In the genomic region with DNA sequence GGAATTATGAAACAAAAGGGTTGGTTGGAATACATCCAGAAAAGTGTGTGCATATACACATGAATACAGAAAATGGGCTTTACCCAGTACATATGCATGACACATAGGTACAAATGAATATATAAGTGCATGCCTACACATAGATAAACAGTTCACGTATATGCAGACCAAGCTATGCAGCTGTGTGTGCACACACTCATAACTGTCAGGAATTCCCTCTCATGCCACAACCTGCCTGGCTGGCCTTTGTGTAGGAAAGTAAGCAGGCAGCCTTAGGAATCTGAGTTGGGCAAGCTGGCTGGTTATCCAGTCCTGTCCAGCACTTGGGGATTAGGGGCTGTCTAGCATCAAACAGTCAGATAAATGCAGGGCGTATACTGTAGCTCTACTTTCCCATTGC, we compare ENCODE assay signal across 22 mouse cellular contexts. TPM values are rescaled to one million over a fixed set of nuclear protein-coding genes. Genes with fewer than 3 reads are reported as not detected.
DNase-seq lines count a peak whose midpoint lies in the region; ATAC-seq and TF ChIP-seq lines count a peak whose summit lies in the region.
"Had no signal": no experiment of that assay in that cellular context is flagged by ENCODE, and none has a peak within 500 bp of the region (broad histone marks: within the 10 kb centered on the region; RNA-seq: fewer than 3 reads in every experiment).

No protein-coding gene starts in this region.

- no peak for TF ChIP-seq CTCF in heart, adult 2 months (IDR thresholded peaks at IDR 0.05)

- H3K4me2 ChIP-seq in heart, embryonic 16.5 days (ENCODE audit: low read depth, low read length) = no peak overlapping the region
- no peak overlapping the region for H3K4me2 ChIP-seq in limb, embryonic 12.5 days
- H3K4me2 ChIP-seq: embryonic facial prominence, embryonic 13.5 days; liver, embryonic 11.5 days had no signal

- ATAC-seq in heart, embryonic 16.5 days (replicated peaks; ENCODE audit: extremely low read depth, insufficient read depth, low FRiP score) = no peak
- ATAC-seq in limb, embryonic 12.5 days (ENCODE audit: insufficient number of reproducible peaks, insufficient read depth, low FRiP score, low TSS enrichment, low read depth) = no peak
- ATAC-seq: activated CD4-positive, CD25-positive, alpha-beta regulatory T cell, adult 4 months; forebrain, embryonic 14.5 days; hindbrain, postnatal 0 days; intestine, embryonic 16.5 days had no signal

- H3K4me1 ChIP-seq in heart, embryonic 10.5 days = peaks cover 14% of the 10 kb centered on the region
- H3K4me1 ChIP-seq in heart, embryonic 16.5 days (ENCODE audit: control insufficient read depth, insufficient read depth, low read length) = peaks cover 8% of the 10 kb centered on the region; the same call in 1 of the 2 replicates
- no peaks in the 10 kb centered on the region for H3K4me1 ChIP-seq in heart, adult 2 months (ENCODE audit: control insufficient read depth, insufficient read depth, low read length)
- peaks cover 16% of the 10 kb centered on the region for H3K4me1 ChIP-seq in limb, embryonic 12.5 days (replicated peaks)

- 64% methylated on average over 2 of the region's 2 CpGs for WGBS in heart, embryonic 10.5 days
- WGBS in heart, embryonic 16.5 days = 46% methylated on average over 2 of the region's 2 CpGs
- 97% methylated on average over 2 of the region's 2 CpGs for WGBS in heart, adult 2 months
- 65% methylated on average over 2 of the region's 2 CpGs for WGBS in limb, embryonic 12.5 days

- H3K9me3 ChIP-seq in heart, embryonic 10.5 days = no peaks in the 10 kb centered on the region
- no peaks in the 10 kb centered on the region for H3K9me3 ChIP-seq in heart, embryonic 16.5 days (replicated peaks; ENCODE audit: control insufficient read depth, low read length)
- no peaks in the 10 kb centered on the region for H3K9me3 ChIP-seq in limb, embryonic 12.5 days
- H3K9me3 ChIP-seq: embryonic facial prominence, embryonic 13.5 days; megakaryocyte, embryonic 14.5 days had no signal

- peak overlapping the region; percentile 43; the same call in 1 of the 2 replicates for H3K27ac ChIP-seq in heart, embryonic 10.5 days
- 0 out of 2 replicates have a peak overlapping the region, but pooled peaks have one; percentile 4 for H3K27ac ChIP-seq in heart, embryonic 16.5 days (ENCODE audit: low read length)
- no peak overlapping the region for H3K27ac ChIP-seq in heart, adult 2 months
- H3K27ac ChIP-seq in limb, embryonic 12.5 days = peak overlapping the region; percentile 70
- H3K27ac ChIP-seq: embryonic facial prominence, embryonic 13.5 days; gastrocnemius, adult 2 months; hindbrain, postnatal 0 days had no signal

- H3K79me2 ChIP-seq in heart, adult 2 months (replicated peaks; ENCODE audit: control insufficient read depth, insufficient read depth, low read length) = no peaks in the 10 kb centered on the region

- H3K36me3 ChIP-seq in heart, embryonic 10.5 days = peaks cover 32% of the 10 kb centered on the region
- no peaks in the 10 kb centered on the region for H3K36me3 ChIP-seq in heart, embryonic 16.5 days (ENCODE audit: control insufficient read depth, insufficient read depth)
- no peaks in the 10 kb centered on the region for H3K36me3 ChIP-seq in heart, adult 2 months (ENCODE audit: control insufficient read depth, insufficient read depth, low read length)
- H3K36me3 ChIP-seq in limb, embryonic 12.5 days = peaks cover 58% of the 10 kb centered on the region

- no peak for TF ChIP-seq EP300 in heart, adult 2 months (IDR thresholded peaks at IDR 0.05; ENCODE audit: insufficient read depth, low read depth, low read length)

- no peak overlapping the region for H3K4me3 ChIP-seq in heart, embryonic 10.5 days
- no peak overlapping the region for H3K4me3 ChIP-seq in heart, embryonic 16.5 days (ENCODE audit: low read length)
- H3K4me3 ChIP-seq in heart, adult 2 months = no peak overlapping the region
- H3K4me3 ChIP-seq in limb, embryonic 12.5 days (replicated peaks) = no peak overlapping the region
- H3K4me3 ChIP-seq: embryonic facial prominence, embryonic 13.5 days; gastrocnemius, adult 2 months; megakaryocyte, embryonic 14.5 days had no signal

- no peaks in the 10 kb centered on the region for H3K27me3 ChIP-seq in heart, embryonic 10.5 days (ENCODE audit: insufficient read depth, poor library complexity, severe bottlenecking)
- H3K27me3 ChIP-seq in heart, embryonic 16.5 days (ENCODE audit: control insufficient read depth, insufficient read depth, low read length) = no peaks in the 10 kb centered on the region
- no peaks in the 10 kb centered on the region for H3K27me3 ChIP-seq in heart, adult 2 months (ENCODE audit: control insufficient read depth, insufficient read depth, low read length)
- no peaks in the 10 kb centered on the region for H3K27me3 ChIP-seq in limb, embryonic 12.5 days
- H3K27me3 ChIP-seq: embryonic facial prominence, embryonic 13.5 days had no signal

- TF ChIP-seq POLR2A in heart, adult 2 months (IDR thresholded peaks at IDR 0.05; ENCODE audit: insufficient read depth, low read depth, low read length) = no peak

- H3K9ac ChIP-seq in heart, embryonic 16.5 days (ENCODE audit: low read length) = no peak overlapping the region
- no peak overlapping the region for H3K9ac ChIP-seq in heart, adult 2 months (ENCODE audit: low read depth, low read length)
- no peak overlapping the region for H3K9ac ChIP-seq in limb, embryonic 12.5 days (replicated peaks)
- H3K9ac ChIP-seq: embryonic facial prominence, embryonic 13.5 days had no signal

- no peak for DNase-seq in heart, embryonic 10.5 days (ENCODE audit: low spot score)
- DNase-seq in heart, adult 11 months = no peak
- no peak for DNase-seq in heart, adult 2 months
- peak; percentile 67 for DNase-seq in fat pad, adult 2 months (ENCODE audit: extremely low read depth, low read depth, low spot score)
- no peak for DNase-seq in adipocyte (ENCODE audit: low spot score)
- DNase-seq: cerebellum, adult 18-20 months; cerebellum, postnatal 25 days; kidney, postnatal 14 days; left cerebral cortex, postnatal 4 days; midbrain, embryonic 14.5 days; right cerebral cortex, postnatal 14 days; thymus, postnatal 14 days had no signal

- intact Hi-C loops in heart, adult 2 months (cut with DNase I) = no loop called here

RNA-seq across cellular contexts. Expression of a gene that starts 59.0 kb away (rescaled TPM):
- 54.6 and 63.6 TPM in 2 replicates for polyA plus RNA-seq in heart, embryonic 10.5 days (2016; fragmentation: Nextera tagmentation; extraction: Ambion mirVana)
- polyA plus RNA-seq in heart, embryonic 16.5 days (2015; fragmentation: Nextera tagmentation; extraction: Ambion mirVana) = 41.0 and 45.7 TPM in 2 replicates
- 10 to 100 TPM; 17.9 to 19.4 TPM for total RNA-seq in heart, adult 2 months (2021)
- 14.1 and 18.5 TPM in 2 replicates for polyA plus RNA-seq in heart, adult 2 months (2012; rRNA removed)
- 87.0 and 87.5 TPM in 2 replicates for polyA plus RNA-seq in limb, embryonic 12.5 days (2016; fragmentation: Nextera tagmentation; extraction: Ambion mirVana)
